Mouse (Mus musculus): Measurements from ENCODE around the gene Tnfrsf14.

DNA sequence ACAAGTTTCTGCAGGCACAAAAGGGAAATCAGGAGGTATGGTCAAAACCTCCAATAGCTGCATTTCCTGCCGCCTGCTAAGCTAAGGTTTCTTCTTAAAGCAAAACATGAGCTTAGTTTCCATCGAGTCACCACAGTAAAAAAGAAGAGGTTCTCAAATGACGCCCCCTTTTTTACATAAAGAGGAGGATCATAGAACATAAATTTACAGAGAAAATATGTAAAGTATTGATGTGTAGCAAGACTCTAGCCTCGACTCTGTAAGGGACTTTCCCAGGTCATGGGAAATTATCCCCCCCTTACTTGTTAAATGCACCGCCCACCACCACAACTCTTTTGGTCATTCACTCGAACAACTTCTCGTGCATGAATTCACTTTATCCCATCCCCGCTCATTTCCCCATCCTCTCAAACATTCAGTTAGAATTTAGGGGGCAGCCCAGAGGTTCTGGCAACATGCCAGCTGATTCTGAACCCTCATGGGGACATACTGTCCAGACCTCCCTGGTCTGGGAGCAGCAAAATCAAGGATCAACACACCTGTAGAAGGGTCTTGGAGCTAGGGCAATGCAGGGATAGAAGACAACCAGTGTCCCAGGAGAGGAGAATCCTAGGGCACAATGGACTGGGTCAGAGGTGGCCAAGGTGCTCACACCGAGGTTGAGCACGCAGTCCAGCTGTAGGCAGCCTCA, 14.4 kb upstream of the Tnfrsf14 start:
- TF ChIP-seq CTCF (IDR thresholded peaks at IDR 0.05 in 2 of 3, conservative IDR thresholded peaks at IDR 0.05 in 1 of 3; ENCODE audit: control insufficient read depth in 1 of 3, insufficient read depth in 1 of 3, low read depth in 2 of 3, low read length in 3 of 3, poor library complexity in 1 of 3, severe bottlenecking in 1 of 3): no peak; a peak in 1 of 6 replicates
- TF ChIP-seq POLR2A (IDR thresholded peaks at IDR 0.05; ENCODE audit: control insufficient read depth in 1 of 2, insufficient read depth in 1 of 2, low read depth in 1 of 2, low read length in 2 of 2, poor library complexity in 1 of 2): peak; percentile 100
- peak in 1 of 2 experiments; percentile 38; a peak in 1 of 4 replicates for TF ChIP-seq EP300 (IDR thresholded peaks at IDR 0.05; ENCODE audit: low read depth in 1 of 2, low read length in 2 of 2)
- no peak for TF ChIP-seq JUND (IDR thresholded peaks at IDR 0.05; ENCODE audit: low read depth, low read length)
- TF ChIP-seq GATA1 (IDR thresholded peaks at IDR 0.05; ENCODE audit: low read depth, low read length): no peak
- no peak for TF ChIP-seq MXI1 (IDR thresholded peaks at IDR 0.05; ENCODE audit: low read depth, low read length)

Measured in MEL (cell line).